Mouse (Mus musculus) spleen, adult 2 months (tissue): ENCODE data around the gene Zfp420.

Source experiments
- CTCF ChIP-seq: fragments of 200-500 bp; IDR thresholded peaks from 2 replicates; pipeline ENCODE4 v1.5.1; 2011; ENCODE audit warnings: mild to moderate bottlenecking, inconsistent platforms; ENCODE audit not compliant: insufficient read depth, insufficient read length, insufficient replicate concordance; ENCODE audit errors: extremely low read depth
- POLR2A ChIP-seq: fragments of 200-500 bp; IDR thresholded peaks from 2 replicates; pipeline ENCODE4 v1.6.1; 2011; ENCODE audit warnings: low read depth, low read length, inconsistent platforms

DNA sequence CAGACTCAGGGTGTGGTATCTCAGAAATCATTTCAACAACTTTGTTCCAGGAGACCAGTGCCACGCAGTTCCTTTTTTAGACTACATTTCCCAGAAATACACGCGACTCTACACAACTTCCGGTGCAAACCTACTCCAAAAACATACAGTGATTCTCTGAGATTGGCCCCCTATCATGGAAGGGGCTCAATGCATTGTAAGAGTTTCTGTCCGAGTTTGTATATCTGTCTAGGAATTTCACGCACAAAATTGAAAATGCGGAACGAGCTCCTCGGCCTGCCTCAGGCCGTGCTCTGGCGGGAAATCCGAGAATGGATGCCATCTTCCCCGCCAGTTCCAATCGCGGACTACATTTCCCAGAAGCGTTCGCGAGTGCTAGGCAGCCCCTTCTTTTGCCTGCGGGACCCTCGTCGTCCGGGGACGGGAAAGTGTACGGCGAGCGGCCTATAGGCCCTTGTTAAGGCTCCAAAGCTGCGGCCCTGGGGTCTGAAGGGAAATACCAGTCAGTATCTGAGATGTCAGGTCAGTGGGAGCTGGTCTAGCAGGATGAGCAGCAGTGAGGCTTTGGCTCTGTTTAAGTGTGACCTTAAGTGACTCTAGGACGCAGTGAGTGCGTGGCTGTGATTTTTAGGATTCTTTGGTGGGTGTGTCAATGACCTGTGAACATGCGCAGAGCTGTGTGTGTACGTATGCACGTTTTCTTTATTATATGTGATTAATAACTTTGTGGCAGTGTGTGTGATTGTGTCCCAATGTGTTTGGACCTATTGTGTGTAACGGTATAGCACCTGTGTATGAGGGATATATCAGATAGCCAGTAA is 48.6 kb downstream of the Zfp420 start, which contains the start of gene Zfp383:
- no peak for TF ChIP-seq CTCF
- no peak for TF ChIP-seq POLR2A
